Mouse (Mus musculus) lung, embryonic 14.5 days (tissue): ENCODE measurements around the gene Arhgap31. TPM values are rescaled to one million over a fixed set of nuclear protein-coding genes. Genes with fewer than 3 reads are reported as not detected.
A peak's percentile ranks its signal among the peaks of the same experiment; 100 is the strongest.

Source experiments
- ATAC-seq: fragments of 200-750 bp; cut with Nextera tagmentation; 2 replicates; pipeline ENCODE4 v1.8.0; 2017; ENCODE audit warnings: mild to moderate bottlenecking, moderate TSS enrichment, moderate library complexity; ENCODE audit not compliant: insufficient read depth
- DNase-seq: peaks from one replicate; pipeline ENCODE4 v3.0.0-alpha.2; 2015
- H3K27ac ChIP-seq: fragments of 300-500 bp; sonication (generic); 2 replicates; pipeline ENCODE4 v1.5.1; 2014; ENCODE audit warnings: low read depth, mild to moderate bottlenecking, moderate library complexity
- H3K27me3 ChIP-seq: fragments of 300-500 bp; sonication (generic); 2 replicates; pipeline ENCODE4 v1.6.1; 2014; ENCODE audit warnings: low read length, control low read depth; ENCODE audit not compliant: insufficient read depth
- H3K36me3 ChIP-seq: fragments of 300-500 bp; sonication (generic); 2 replicates; pipeline ENCODE4 v1.6.1; 2014; ENCODE audit warnings: control low read depth; ENCODE audit not compliant: insufficient read depth
- H3K4me1 ChIP-seq: fragments of 300-500 bp; sonication (generic); 2 replicates; pipeline ENCODE4 v1.6.1; 2014; ENCODE audit warnings: antibody characterized with exemption, control low read depth; ENCODE audit not compliant: insufficient read depth
- H3K4me2 ChIP-seq: fragments of 300-500 bp; sonication (generic); 2 replicates; pipeline ENCODE4 v1.6.1; 2014; ENCODE audit warnings: mild to moderate bottlenecking
- H3K4me3 ChIP-seq: fragments of 300-500 bp; sonication (generic); 2 replicates; pipeline ENCODE4 v1.5.1; 2014; ENCODE audit warnings: low read depth, low read length
- H3K9ac ChIP-seq: fragments of 300-500 bp; sonication (generic); 2 replicates; pipeline ENCODE4 v1.6.1; 2014
- H3K9me3 ChIP-seq: fragments of 300-500 bp; sonication (generic); 2 replicates; pipeline ENCODE4 v1.6.1; 2016; ENCODE audit warnings: low read depth, low read length, control low read depth
- CTCF ChIP-seq: IDR thresholded peaks from 2 replicates; pipeline ENCODE4 v1.5.1; 2016; ENCODE audit warnings: antibody characterized with exemption, low read depth
- WGBS: fragments of 180-500 bp; shearing (Covaris S2); extraction: QIAGEN DNeasy Blood & Tissue Kit; methylation state at CpG from one replicate; pipeline ENCODE4 v1.1.7; 2014; 5-methylcytosine and 5-hydroxymethylcytosine counted together
- polyA plus RNA-seq: library from polyadenylated mRNA; unstranded; fragments of >200 nt; fragmentation: Nextera tagmentation; extraction: Ambion mirVana; gene quantifications from 2 replicates; pipeline ENCODE4 v1.2.1, GENCODE M21; 2014

Arhgap31 gene
- polyA plus RNA-seq, 1 experiment from 2014 or later, result 21.6 TPM

DNA sequence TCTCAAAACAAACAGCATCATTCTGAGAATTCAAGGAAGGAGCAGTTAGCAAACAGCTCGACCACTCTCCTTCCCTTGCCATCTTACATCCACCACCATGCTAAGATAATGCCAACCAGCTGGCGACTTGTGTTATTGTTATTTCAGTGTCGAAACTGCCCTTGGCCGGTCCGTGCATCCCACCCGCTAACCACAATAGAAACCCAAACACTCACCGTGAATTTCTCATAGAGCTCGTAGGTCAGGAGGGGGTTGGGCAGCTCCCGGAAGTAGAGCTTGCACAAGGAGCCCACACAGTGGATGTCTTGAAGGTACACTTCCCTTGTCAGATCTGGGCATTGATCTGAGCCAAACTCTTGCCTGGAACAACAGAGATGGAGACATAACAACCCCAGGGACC is 76.4 kb downstream of the Arhgap31 start:
- Histone ChIP-seq H3K4me3 (no peak overlapping the region), H3K9ac (no peak overlapping the region), H3K27ac (0 out of 2 replicates have a peak overlapping the region, but pooled peaks have one; percentile 0), H3K4me2 (no peak overlapping the region), H3K27me3 (no peaks in the 10 kb centered on the region), H3K4me1 (no peaks in the 10 kb centered on the region; the same call in 1 of the 2 replicates), H3K9me3 (no peaks in the 10 kb centered on the region), H3K36me3 (no peaks in the 10 kb centered on the region)
- no peak for TF ChIP-seq CTCF
- WGBS, result 42% methylated on average over 9 of the region's 9 CpGs
- peak; percentile 37 for DNase-seq
- no peak for ATAC-seq

DNA sequence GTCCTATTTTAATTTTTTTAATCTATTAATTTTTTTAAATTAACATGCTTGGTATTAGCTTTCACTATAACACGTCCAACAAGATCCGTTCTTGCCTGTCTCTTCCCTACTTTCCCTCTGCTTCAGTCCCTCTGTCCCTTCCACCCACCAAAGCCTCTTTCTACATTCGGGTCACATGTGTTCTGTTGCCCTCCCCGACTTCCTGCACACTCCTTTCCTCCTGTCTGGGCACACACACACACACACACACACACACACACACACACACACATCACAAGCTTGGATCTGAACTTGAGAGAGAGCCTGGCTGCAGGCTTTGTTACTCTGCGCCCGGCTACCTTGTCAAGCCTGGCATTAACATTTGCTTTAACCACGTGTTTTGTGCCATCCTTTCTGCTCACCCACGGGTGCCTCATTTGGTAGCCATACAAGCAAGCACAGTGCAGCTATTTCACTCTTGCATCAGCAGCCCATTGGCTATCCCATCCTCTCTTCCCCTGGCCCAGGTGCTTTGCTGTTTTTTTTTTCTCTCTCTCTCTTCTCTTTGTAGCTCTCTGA is 77.2 kb downstream of the Arhgap31 start:
- H3K4me1 ChIP-seq, result no peaks in the 10 kb centered on the region; the same call in 1 of the 2 replicates
- H3K36me3 ChIP-seq, result no peaks in the 10 kb centered on the region
- ATAC-seq (no peak; the same call in 1 of the 2 replicates), DNase-seq (no peak)
- H3K27ac ChIP-seq, result no peak overlapping the region
- H3K4me3 ChIP-seq, result no peak overlapping the region
- WGBS, result 66% methylated on average over 8 of the region's 8 CpGs
- H3K9me3 ChIP-seq, result no peaks in the 10 kb centered on the region
- H3K9ac ChIP-seq, result no peak overlapping the region
- no peaks in the 10 kb centered on the region for H3K27me3 ChIP-seq
- no peak for TF ChIP-seq CTCF
- no peak overlapping the region for H3K4me2 ChIP-seq

DNA sequence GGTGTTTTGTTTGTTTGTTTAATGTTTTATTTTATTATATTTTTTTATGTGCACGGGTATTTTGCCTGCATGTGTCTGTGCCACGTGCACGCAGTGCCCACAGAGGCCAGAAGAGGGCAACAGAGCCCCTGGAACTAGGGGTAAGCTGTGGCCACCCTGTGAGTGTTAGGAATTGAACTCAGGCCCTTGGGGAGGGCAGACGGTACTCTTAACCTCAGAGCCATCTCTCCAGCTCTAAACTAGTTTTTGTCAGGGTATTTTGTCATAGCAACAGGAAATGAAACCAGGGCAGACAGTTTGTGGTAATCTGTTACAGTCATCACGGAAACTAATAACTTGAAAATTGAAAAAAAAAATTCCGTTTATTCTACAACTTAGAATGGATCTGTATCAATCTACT is 80.9 kb downstream of the Arhgap31 start:
- 53% methylated on average over 6 of the region's 6 CpGs for WGBS
- H3K27me3 ChIP-seq, result no peaks in the 10 kb centered on the region
- no peaks in the 10 kb centered on the region for H3K9me3 ChIP-seq
- H3K27ac ChIP-seq, result no peak overlapping the region
- peak; percentile 76 for TF ChIP-seq CTCF
- no peaks in the 10 kb centered on the region; the same call in 1 of the 2 replicates for H3K4me1 ChIP-seq
- H3K4me2 ChIP-seq, result no peak overlapping the region
- H3K4me3 ChIP-seq, result no peak overlapping the region
- DNase-seq (peak; percentile 78), ATAC-seq (no peak)
- H3K36me3 ChIP-seq, result no peaks in the 10 kb centered on the region
- H3K9ac ChIP-seq, result no peak overlapping the region

DNA sequence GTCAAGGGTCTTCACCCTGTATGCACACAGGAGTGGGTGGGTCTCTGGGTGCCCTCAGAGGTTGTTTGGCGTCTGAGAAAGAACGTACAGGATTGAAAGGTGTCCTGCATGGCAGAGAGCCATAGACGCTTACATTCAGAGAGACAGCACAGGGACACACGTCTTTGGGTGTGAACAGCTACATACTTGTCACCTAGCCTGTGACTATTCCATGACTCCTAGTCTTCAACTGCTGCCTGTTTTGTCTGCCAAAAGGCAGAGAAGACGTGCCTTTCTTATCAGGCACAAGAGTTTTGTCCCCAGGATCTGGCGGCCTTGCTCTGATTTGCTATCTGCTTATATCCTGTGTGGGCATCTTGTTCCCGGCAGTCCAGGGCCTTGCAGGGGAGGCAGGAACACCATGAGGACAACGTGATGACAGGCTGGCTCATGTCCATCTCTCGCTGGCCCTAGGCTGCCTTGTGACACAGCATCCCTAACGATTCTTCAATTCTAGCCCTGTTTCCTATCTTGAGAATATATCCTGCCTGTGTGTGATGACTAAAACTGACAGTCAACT is 87.2 kb downstream of the Arhgap31 start:
- H3K4me1 ChIP-seq, result no peaks in the 10 kb centered on the region; the same call in 1 of the 2 replicates
- WGBS, result 52% methylated on average over 10 of the region's 10 CpGs
- no peak for TF ChIP-seq CTCF
- no peaks in the 10 kb centered on the region for H3K27me3 ChIP-seq
- H3K36me3 ChIP-seq, result peaks cover 12% of the 10 kb centered on the region
- no peaks in the 10 kb centered on the region for H3K9me3 ChIP-seq
- ATAC-seq (no peak), DNase-seq (no peak)
- no peak overlapping the region for H3K4me2 ChIP-seq
- no peak overlapping the region for H3K4me3 ChIP-seq
- no peak overlapping the region for H3K27ac ChIP-seq
- H3K9ac ChIP-seq, result no peak overlapping the region

DNA sequence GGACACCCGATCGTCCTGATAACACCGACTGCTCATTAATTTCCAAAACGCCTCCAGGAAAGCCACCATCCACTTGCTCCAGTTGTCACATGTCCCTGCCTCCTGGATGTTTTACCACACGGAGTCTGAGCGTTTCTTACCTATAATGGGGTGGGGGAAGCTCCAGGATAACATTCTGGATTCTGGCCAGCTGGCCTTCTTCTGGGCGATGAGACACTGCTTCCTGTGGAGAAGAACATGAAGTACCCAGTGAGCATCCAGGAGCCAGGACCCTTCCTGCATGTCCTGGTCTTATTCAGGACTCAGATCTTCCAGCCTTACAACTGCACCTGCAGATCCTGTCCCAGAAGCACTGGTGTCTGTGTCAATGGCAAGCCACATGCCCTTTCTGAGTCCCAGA is 87.7 kb downstream of the Arhgap31 start:
- no peak for TF ChIP-seq CTCF
- Histone ChIP-seq H3K27ac (no peak overlapping the region), H3K27me3 (no peaks in the 10 kb centered on the region), H3K36me3 (peaks cover 16% of the 10 kb centered on the region), H3K9ac (no peak overlapping the region), H3K4me1 (no peaks in the 10 kb centered on the region; the same call in 1 of the 2 replicates), H3K9me3 (no peaks in the 10 kb centered on the region), H3K4me2 (no peak overlapping the region), H3K4me3 (no peak overlapping the region)
- WGBS, result 74% methylated on average over 7 of the region's 7 CpGs
- no peak for DNase-seq
- no peak for ATAC-seq

DNA sequence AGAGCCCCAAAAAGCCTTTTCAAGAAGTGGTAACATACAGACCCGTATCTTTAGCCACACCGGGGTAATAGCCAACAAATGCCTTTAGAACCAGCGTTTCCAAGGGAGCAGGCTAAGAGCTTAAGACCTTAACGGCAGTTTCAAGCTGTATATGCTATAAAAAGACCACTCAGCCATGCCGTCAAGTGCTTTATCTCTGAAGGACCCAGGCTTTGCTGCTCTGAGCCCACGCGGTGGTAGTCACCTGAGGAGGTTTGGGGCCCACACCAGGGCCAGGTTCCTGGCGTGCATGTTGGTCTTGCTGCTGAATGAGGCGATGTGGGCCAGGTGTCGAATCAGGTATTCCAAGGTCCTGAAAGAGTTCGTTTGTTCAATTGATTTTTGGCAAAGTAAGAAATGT is 88.8 kb downstream of the Arhgap31 start:
- H3K9me3 ChIP-seq, result no peaks in the 10 kb centered on the region
- ATAC-seq (peak; percentile 59; the same call in 1 of the 2 replicates), DNase-seq (peak; percentile 37)
- TF ChIP-seq CTCF, result no peak
- WGBS, result 58% methylated on average over 11 of the region's 11 CpGs
- no peaks in the 10 kb centered on the region for H3K27me3 ChIP-seq
- no peak overlapping the region for H3K27ac ChIP-seq
- no peaks in the 10 kb centered on the region; the same call in 1 of the 2 replicates for H3K4me1 ChIP-seq
- no peak overlapping the region for H3K4me2 ChIP-seq
- peaks cover 25% of the 10 kb centered on the region for H3K36me3 ChIP-seq
- H3K4me3 ChIP-seq, result no peak overlapping the region
- no peak overlapping the region for H3K9ac ChIP-seq

DNA sequence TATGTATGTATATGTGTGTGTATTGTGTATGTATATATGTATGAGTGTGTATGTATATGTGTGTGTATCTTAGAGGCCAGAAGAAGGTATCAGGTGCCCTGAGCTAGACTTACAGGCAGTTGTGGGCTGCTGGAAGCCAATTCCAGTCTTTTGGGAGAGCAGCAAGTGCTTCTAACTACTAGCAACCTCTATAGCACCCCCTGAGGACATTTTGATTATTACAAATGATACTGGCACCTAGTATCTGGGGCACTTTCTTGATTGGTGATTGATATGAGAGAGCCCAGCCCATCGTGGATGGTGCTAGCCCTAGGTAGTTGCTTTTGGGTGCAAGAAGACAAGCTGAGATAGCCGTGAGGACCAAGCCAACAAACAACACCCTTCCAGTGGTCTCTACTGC is 90.8 kb downstream of the Arhgap31 start:
- Histone ChIP-seq H3K4me1 (no peaks in the 10 kb centered on the region; the same call in 1 of the 2 replicates), H3K9me3 (no peaks in the 10 kb centered on the region), H3K27ac (no peak overlapping the region), H3K36me3 (peaks cover 36% of the 10 kb centered on the region), H3K27me3 (no peaks in the 10 kb centered on the region), H3K4me2 (no peak overlapping the region), H3K9ac (no peak overlapping the region), H3K4me3 (no peak overlapping the region)
- ATAC-seq, result no peak
- peak; percentile 63 for DNase-seq
- peak; percentile 20; the same call in 1 of the 2 replicates for TF ChIP-seq CTCF
- 46% methylated on average over 2 of the region's 2 CpGs for WGBS
